Comparison of ENCODE assay signal across 1 mouse cellular context in genomic region chr5:21342265-21342664, GRCm38 (mm10). TPM values are rescaled to one million over a fixed set of nuclear protein-coding genes. Genes with fewer than 3 reads are reported as not detected.
"Had no signal": no experiment of that assay in that cellular context is flagged by ENCODE, and none has a peak within 500 bp of the region (broad histone marks: within the 10 kb centered on the region; RNA-seq: fewer than 3 reads in every experiment).

No protein-coding gene starts in this region.

RNA-seq across cellular contexts. Expression of gene Fgl2, which starts 30.2 kb away (rescaled TPM):
- polyA plus RNA-seq: erythroblast, embryonic 14.5 days had no signal
